Mouse (Mus musculus) spleen, postnatal 4 days (tissue): Measurements from ENCODE around the gene Tnp1.
A peak's percentile ranks its signal among the peaks of the same experiment; 100 is the strongest.

Experiments used
- DNase-seq, 2 experiments: peaks; one replicate each; pipeline ENCODE4 v3.0.0; 2022; ENCODE audit warnings: low spot score in 2 of 2

Gene Tnp1

DNA sequence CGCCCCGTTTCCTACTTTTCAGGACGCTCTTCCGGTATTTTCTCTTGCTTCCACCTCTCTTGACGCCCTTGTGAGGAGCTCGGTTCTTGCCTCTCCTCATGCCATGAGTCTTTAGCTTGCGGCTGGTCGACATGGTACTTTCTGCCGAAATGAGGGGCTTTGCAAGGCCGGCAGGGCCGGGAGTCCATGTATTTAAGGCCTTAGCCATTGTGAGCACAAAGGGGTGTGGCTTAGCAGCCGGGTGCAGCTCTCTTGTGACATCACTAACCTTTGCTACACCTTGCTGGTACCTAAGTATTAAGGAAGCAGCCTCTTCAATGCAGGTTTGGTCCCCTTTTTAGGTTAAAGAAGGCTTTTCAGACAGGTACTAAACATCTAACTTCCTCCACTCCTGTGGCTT lies at the start of gene Tnp1:
Tnp1 (minus strand) TSS at position 179 of the 400 bp plus-strand sequence.
- no peak for DNase-seq

DNA sequence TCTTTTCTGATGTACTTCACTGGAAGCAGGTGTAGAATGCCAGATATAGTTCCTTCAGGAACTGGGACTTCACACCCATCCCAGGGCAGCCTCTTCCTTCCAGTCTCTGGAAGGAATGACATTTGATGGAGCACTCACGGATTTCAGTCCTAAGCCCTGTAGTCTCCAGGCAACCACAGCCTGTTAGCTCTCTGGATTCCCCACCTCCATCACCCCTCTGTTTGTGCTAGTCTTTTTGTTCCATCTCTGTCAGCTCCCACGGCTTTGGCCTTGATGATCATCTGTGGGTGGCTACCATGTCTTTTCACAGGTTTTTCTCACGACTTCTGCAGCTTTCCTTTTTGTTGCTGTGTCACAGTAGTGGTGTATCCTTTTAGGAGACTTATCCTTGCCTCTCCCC lies 48.6 kb upstream of the Tnp1 start:
- no peak for DNase-seq

DNA sequence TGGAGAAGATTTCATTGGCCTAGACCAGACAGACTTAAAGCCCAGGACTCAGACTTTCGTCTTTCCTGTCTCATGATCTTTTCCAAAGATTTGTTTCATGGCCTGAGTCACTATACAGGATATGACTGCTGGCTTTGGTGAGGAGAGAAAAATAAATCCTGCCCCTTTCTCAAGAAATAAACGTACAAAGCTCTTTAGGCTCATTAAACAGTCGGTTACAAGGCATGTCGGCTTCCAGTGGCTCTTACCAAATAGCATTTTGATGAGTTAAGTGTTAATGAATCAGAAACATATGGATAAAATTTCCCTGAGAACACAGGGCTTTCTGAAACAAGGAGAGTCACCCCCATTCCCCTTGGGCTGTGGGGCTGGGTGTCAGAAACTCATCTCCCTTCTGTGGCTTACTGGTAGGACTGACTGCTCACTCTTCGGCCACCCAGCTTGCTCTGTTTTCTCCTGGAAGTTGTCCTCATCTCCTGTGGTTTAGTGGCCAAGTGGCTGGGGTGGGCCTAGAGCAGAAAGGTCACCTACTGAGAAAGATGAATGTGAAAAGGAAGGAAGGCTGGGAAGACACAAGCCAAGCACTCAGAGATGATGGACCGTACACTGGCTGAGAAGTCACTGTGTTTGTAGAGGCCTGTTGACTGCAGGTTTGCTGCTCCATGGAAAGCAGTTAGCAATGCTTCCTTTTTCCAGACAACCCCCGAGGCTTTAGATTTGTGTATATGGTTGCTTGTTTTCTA lies 46.0 kb upstream of the Tnp1 start:
- DNase-seq = no peak

DNA sequence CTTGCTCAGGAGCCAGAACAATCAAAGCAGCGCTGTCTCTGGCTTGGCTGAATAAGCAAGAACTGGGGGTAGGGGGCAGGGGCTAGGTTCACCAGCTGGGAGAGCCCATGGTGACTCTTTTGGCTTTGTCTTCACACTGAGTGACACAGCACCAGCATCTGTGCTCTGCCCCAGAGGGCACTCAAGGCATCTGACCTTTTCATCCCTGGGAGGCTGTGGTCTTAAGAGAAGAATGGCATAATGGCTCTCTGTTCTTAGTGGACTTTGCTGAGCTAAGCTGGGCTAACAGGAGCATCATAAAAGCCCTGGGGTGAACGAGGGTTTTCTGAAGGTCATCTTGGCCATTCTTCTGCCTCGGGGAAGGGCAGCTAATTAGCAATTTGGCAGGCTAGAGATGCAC lies 44.6 kb upstream of the Tnp1 start:
- no peak for DNase-seq

DNA sequence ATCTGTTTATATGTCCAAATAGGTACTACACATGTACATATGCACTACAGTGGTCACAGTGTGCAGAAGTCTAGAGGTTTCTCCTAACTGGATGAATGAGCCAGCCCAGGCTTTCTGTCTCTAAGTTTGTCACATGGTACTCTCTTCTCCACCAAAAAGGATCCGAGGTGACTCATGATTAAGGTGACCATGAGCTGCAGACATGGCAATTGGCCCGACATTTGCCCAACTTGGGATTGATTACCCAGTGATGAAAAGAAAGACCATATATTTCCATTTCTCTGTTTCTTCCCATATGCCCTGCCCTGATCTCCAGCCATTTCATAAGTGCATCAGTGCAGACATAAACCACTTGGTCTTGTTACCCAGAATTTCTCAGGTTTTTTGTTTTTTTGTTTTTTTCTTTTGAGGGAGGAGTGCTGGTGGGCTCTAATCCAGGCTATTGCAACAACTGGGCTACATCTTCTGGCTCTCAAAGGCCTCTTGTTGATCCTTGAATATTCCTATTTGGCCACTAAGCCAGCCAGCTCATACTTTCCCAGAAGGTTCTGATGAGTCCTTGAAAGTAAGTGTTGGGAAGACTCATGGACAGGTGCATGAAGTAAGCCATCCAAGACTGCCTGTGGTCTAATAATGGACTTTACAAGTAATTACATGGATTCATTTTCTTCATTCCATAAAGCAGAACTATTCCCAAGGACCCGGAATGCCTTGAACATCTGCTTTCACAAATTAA lies 40.7 kb upstream of the Tnp1 start:
- DNase-seq = no peak

DNA sequence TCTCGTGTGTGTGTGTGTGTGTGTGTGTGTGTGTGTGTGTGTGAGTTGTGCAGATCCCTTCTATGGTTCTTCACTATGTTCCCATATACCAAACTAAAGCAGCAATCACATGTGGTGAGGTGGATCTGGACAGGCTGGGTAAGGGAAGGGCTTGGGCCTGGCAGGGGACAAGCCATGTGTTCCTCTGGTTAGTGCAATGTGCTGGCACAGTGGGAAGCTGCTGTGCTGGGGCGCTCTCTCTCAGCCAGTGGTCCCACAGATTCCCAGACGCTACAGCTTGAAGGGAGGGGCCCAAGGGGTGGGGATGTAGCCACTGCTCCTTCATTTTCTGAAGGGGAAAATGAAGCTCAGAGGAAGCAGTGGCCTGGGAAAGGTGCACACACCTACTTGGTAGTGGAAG lies 40.1 kb upstream of the Tnp1 start:
- DNase-seq = no peak

DNA sequence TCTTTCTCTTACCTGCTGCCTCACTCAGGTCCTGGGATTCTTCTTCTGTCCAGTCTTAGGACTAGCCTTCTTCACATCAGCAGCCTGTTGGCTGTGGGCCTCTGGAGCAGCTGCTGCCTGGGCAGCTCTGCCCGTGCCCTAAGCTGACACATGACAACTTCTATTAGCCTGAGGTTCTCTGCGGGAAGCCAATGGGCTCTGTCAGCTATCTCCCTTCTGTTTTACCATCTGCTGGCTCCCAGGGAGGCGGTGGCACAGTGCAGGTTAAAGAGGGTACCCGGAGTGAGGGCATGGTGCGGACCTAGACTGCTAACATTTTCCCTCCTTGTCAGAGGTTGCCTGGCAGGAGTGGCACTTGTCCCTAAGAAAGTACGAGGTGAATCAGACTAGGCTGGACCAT lies 39.5 kb upstream of the Tnp1 start:
- DNase-seq = no peak

DNA sequence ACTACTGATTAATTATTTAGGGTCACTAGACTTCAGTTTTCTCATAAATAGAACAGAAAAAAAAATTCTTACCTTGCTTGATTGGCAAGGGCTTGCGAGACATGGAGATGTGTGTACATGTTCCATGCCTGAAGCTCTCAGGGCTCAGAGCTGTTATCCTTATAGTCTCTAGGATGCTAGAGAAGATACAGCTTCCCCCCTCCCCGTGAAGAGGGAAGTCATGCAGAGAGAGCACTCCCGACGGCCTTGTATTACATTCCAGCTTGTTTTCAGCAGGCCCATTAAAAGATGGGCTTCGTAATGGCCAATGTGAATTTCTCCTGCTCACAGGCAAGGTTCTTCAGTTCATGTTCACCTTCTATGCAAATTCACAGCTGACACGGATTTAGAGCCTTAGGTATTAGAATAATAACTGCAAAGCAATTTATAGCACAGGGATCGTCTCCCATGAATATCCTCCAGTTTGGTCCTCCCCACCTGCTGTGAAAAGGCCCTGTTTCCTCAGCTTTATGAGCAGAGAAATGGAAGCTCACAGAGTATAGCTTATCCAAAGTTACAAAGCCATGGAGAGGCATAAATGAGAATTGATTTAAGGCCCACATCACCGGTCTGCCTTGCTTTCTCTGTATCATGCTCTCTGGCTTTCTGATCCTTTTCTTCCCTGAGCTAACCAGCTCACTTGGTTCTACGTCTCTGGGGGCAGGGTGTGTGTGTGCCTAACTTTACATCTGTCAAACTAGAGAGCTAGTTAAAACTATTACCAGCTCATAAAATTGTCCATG lies 38.0 kb upstream of the Tnp1 start:
- no peak for DNase-seq

DNA sequence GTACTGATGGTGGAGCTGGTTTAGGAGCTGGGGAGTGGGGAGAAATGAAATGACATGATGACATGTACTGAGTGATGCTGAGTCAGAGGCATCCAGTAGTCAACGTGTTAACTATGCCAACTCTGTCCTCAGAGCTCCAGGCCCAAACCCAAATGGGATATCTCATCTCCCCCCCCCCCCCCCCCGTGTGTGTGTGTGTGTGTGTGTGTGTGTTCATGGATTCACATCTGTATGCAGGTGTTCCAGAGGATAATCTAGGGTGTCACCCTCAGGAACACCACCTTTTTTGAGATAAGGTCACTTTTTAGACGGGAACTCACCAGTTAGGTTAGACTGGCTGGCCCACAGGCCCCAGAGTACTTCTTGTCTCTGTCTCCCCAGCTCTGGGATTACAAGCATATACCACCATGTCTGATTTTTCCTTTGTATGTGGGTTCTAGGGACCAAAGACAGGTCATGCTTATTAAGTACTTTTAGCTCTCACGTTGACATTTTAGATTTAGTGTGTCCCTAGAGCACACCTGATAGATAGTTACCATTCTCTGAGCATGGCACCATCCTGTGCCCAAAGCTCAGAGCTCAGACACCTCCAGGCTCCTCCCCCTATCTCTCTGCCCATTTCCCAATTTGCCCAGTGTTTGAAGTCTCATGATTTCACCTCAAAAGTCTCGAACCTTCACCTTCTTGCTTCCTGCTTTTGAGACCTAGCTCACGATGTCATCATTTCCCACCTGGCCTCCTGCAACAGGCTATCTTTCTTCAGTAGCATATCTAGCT lies 31.4 kb upstream of the Tnp1 start:
- no peak for DNase-seq

DNA sequence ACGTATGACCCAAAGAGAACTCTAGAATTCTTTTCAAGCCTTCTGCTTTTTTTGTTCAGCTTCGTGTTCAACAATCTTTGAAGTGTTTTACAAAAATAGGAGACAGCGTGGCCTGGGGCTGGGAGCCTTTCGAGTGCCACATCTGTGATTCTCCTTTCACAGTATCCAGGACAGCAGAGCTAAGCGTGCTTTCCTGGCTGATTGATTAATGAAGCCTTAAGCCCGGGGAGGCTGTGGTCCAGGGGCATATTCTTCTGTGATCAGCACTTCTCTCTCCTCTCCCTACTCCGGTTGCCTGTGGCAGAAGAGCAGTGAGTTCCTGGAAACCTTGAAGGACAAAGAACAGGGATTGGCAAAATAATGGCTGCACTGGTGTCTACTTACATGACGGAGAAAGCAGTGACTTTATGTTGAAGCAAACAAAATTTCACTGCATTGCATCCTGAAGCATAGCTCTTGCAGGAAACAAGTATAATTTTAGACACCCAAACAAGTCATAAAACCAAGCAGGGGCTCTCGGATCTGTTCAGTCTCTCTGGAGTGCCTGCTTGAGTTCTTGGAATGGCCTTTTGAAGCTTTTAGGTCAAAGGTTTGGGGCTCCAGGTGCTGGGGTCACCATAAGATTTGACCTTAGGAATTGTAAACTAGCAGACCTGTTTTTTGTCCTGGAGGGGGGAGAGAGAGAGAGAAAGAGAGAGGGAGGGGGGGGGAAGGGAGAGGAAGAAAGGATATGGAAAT lies 30.4 kb upstream of the Tnp1 start:
- no peak for DNase-seq

DNA sequence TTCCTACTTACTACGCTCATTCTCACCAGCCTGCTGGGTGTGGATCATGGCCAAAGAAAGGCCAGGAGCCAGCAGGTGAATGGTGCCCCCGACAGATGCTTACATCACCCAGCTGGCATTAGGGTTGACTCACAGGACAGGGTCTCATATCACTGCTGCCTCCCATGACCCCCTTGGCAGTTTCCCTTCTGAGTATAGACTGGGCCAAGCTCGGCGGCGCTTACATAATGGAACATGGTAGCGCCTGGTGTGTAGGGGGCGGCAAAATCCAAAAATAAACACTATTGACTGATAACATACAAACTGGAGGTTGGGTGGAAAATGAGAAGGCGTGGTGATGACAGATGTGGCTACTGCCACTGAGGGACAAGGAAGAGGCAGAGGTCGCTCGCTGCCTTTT lies 28.0 kb upstream of the Tnp1 start:
- no peak for DNase-seq

DNA sequence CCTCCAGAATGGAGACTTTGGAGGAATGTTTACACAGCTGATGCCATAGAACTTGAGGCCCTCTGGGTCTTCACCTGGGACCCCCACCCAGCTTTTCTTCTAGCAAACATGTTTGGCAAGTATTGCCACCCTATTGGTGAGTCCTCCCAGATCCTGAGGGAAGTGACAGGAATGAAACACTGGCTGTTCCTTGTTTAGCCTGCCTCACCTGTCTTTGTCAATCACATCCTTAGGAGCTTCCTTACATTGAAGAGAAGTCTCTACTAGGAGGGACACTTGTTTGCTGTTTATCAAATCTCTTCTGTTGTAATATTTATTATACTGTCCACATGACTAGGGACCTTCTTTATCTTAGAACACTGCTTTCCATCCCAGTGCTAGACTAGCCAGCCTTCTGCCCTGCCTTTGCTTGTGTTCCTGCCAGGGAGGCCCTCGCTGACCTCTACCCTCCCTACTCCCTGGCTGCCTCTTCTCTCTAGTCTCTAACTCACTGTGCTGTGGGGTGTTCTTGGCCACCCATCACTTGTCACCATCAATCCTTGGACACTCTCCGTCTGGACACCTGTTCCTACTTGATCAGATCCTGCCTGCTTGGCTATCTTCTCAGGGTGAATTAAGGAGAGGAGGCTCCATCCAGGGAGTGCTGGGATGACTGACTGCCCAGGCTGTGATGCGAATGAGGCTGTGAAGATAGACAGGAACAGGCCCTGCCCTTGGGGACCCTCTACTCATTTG lies 25.1 kb upstream of the Tnp1 start:
- no peak for DNase-seq

DNA sequence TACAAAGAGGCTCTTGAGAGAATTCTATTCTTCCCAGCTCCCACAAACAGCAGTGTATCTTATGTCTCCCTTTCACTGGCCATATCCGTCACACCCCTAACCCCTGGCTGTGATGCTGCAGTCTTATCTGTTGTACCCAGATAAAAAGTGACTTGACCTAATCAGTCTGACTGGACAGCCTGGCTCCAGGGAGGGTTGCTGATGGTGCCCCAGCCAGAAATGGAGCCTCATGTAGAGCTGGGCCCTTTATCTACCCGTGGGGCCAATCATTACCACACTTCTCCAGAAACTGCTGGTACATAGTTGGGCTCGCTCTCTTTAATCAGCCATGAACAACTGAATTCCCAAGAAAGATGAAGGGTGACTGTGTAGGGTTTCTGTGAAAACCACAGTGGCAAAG lies 22.8 kb upstream of the Tnp1 start:
- DNase-seq = peak; percentile 65 to 66

DNA sequence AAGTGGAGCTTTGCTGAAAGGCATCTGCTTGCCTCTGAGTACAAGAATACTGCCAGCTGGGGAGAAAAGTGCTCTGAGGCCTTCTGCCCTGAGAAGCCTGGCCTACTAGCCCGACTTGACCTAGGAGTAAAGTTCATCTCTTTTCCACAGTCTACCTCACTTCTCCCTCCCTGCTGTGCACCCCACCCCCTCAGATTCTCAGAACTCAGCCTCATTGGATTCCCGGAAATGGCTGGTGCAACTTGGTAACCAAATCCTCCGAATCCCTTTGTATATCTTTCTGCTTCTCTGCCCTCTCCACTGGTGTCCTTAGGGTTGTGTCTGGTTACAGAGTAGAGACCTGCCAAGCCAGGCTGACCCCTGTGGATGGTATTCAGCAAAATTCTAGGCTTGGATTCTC lies 20.8 kb upstream of the Tnp1 start:
- peak in 1 of 2 experiments; percentile 67 for DNase-seq

DNA sequence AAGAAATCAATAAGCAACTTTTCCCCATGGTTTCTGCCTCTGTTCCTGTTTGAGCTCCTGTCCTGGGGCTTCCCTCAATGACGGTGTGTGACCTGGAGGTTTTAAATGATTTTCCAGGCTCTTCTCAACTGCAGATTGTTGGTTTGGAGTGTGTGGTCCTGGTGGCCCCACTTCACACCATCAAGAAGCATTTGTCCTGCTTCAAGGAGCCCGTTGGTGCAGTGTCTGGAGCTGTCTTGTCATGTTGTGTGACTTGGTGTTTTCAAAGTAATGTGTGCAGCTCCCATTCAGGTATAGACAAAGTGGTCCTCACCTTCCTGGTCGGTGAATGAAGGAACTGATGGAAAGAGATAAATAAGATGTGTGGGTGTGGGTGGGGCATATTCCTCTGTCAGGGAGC lies 20.0 kb upstream of the Tnp1 start:
- DNase-seq = no peak

DNA sequence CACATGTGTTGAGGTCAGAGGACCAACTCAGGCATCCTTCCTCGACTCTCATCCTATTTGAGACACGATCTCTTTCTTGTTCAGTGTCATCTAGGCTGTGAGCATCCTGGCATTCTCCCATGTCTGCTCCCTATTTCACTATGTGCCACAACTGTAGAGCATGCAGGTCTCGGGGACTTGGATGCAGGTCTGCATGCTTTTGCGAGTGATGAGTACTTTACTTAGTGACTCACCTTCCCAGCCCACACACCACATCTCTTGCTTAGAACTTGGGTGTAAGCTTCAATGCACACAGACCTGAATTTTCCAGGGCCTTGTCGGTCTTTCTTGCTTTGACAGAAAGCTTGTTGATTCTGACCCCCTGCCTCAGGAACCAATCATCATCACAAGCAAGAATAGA lies 16.8 kb upstream of the Tnp1 start:
- no peak for DNase-seq

DNA sequence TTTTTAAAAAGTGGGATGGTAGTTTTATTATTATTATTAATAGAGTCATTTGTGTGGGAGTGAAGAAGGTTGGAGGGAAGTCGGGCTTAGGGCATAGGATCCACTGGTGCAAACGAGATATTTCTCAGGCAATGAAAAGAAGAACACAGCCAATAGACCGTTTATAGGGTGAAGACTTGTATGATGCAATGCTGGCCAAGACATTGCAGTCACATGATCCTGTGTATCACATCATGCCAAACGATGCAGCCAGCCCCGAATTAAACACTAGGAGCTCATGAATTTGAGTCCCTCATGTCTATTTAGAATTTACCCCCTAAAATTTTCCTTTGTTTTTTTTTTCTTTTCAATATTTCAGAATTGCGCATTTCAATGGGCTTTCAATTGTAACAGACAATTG lies 13.0 kb upstream of the Tnp1 start:
- DNase-seq = no peak

DNA sequence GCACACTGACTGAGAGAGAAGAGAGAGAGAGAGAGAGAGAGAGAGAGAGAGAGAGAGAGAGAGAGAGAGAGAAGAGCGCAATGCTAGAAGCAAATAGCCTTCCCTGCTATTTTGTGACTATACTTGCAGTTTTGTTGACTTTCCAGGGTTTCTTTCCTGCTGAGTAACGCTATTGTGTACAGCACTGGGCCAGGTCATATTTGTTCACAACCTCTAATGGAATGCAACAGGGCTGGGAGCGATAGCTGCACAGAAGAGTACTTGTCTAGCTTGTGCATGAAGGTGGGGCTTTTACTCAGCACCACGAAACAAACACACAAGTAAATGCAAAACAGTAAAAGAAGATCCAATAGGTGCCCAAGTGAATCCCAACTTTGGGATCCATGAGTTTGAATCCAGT lies 11.7 kb upstream of the Tnp1 start:
- DNase-seq = no peak

DNA sequence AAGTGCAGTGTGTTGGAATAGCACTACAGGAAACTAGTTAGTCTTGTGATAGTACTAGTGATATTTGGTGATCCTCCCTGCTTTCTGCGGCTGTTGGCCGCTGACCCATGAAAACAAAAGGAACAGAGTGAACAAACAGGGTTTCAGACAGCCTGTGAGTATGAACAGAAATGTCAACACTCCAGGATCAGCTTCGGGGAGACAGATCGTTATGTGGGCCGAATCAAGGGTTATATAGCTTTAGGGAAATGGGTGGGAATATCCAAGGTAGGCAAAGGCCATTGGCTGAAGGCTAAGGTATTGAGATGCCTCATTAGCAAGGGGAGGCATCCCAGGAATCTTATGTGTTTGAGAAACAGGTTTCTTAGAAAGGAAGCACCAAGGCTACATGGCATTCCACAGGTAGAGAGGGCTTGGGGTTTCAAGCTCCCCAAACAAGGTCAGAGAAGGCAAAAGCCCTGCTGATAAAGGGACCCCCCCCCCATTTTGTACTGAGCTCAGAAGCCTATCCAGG lies 11.1 kb upstream of the Tnp1 start:
- no peak for DNase-seq

DNA sequence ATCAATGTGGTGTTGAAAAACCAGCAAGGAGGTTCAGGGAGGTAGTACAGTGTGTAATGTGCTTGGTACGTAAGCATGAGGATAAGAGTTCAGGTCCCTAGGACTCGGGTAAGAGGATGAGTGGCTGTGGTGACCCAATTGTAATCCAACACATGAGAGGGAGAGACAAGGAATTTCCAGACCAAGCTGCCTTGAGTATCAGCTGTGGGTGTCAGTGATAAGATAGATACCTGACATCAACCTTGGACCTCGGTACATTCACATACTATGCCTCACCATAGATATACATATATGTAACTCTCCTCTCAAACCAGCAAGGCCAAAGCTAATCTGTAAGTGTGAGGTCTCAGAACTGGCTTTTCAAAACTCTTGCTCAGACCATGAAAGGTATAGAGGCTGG lies 10.4 kb upstream of the Tnp1 start:
- no peak for DNase-seq
